ENCODE assay signal across 30 mouse cellular contexts in genomic region chr10:120489611-120490010, GRCm38 (mm10). TPM values are rescaled to one million over a fixed set of nuclear protein-coding genes. Genes with fewer than 3 reads are reported as not detected.
DNase-seq lines count a peak whose midpoint lies in the region; ATAC-seq and TF ChIP-seq lines count a peak whose summit lies in the region.
"Had no signal": no experiment of that assay in that cellular context is flagged by ENCODE, and none has a peak within 500 bp of the region (broad histone marks: within the 10 kb centered on the region; RNA-seq: fewer than 3 reads in every experiment).

No protein-coding gene starts in this region.

- no peak overlapping the region for H3K27ac ChIP-seq in intestine, embryonic 14.5 days (ENCODE audit: low read depth)
- no peak overlapping the region for H3K27ac ChIP-seq in intestine, embryonic 16.5 days (ENCODE audit: low read length)
- H3K27ac ChIP-seq in limb, embryonic 10.5 days: peak overlapping the region; percentile 44; the same call in 1 of the 2 replicates
- no peak overlapping the region for H3K27ac ChIP-seq in limb, embryonic 14.5 days (replicated peaks; ENCODE audit: low read depth, low read length)
- H3K27ac ChIP-seq: embryonic facial prominence, embryonic 13.5 days; embryonic facial prominence, embryonic 15.5 days; forebrain, embryonic 10.5 days; forebrain, embryonic 12.5 days had no signal

- peaks cover 11% of the 10 kb centered on the region; the same call in 1 of the 2 replicates for H3K9me3 ChIP-seq in intestine, embryonic 14.5 days (ENCODE audit: control insufficient read depth, low read length)
- peaks cover 9% of the 10 kb centered on the region for H3K9me3 ChIP-seq in intestine, embryonic 16.5 days (ENCODE audit: control insufficient read depth, low read length)
- no peaks in the 10 kb centered on the region for H3K9me3 ChIP-seq in limb, embryonic 10.5 days (replicated peaks)
- H3K9me3 ChIP-seq in limb, embryonic 14.5 days (ENCODE audit: control insufficient read depth, low read length): 0 out of 2 replicates have a peak, but pooled peaks cover 4% of the 10 kb centered on the region

- ATAC-seq in intestine, embryonic 14.5 days (replicated peaks; ENCODE audit: low FRiP score, low TSS enrichment, low read depth): no peak
- ATAC-seq in intestine, embryonic 16.5 days: no peak
- no peak for ATAC-seq in limb, embryonic 14.5 days (ENCODE audit: low FRiP score, low read depth)
- ATAC-seq: activated CD4-positive, CD25-positive, alpha-beta regulatory T cell, adult 4 months; CD4-positive, CD25-positive, alpha-beta regulatory T cell, adult 4 months; forebrain, embryonic 14.5 days; forebrain, embryonic 16.5 days; Patski had no signal

- no peak overlapping the region for H3K4me3 ChIP-seq in intestine, embryonic 14.5 days (ENCODE audit: low read depth, low read length)
- H3K4me3 ChIP-seq in intestine, embryonic 16.5 days (ENCODE audit: low read length): no peak overlapping the region
- no peak overlapping the region for H3K4me3 ChIP-seq in limb, embryonic 10.5 days
- H3K4me3 ChIP-seq in limb, embryonic 14.5 days (replicated peaks; ENCODE audit: low read length): no peak overlapping the region
- H3K4me3 ChIP-seq: embryonic facial prominence, embryonic 13.5 days; embryonic facial prominence, embryonic 15.5 days; erythroblast, embryonic 14.5 days; forebrain, embryonic 10.5 days; forebrain, embryonic 12.5 days had no signal

- no peaks in the 10 kb centered on the region for H3K36me3 ChIP-seq in intestine, embryonic 14.5 days (ENCODE audit: control insufficient read depth, insufficient read depth, low read length)
- no peaks in the 10 kb centered on the region for H3K36me3 ChIP-seq in intestine, embryonic 16.5 days (ENCODE audit: control insufficient read depth, insufficient read depth, low read length)
- H3K36me3 ChIP-seq in limb, embryonic 10.5 days: no peaks in the 10 kb centered on the region
- H3K36me3 ChIP-seq in limb, embryonic 14.5 days (ENCODE audit: control insufficient read depth, insufficient read depth, low read length): no peaks in the 10 kb centered on the region
- H3K36me3 ChIP-seq: embryonic facial prominence, embryonic 13.5 days; embryonic facial prominence, embryonic 15.5 days; forebrain, embryonic 10.5 days; forebrain, embryonic 12.5 days; G1E had no signal

- no peak for TF ChIP-seq POLR2A in limb, embryonic 14.5 days (IDR thresholded peaks at IDR 0.05; ENCODE audit: borderline replicate concordance, extremely low read depth, insufficient read depth, insufficient read length)

- 91% methylated on average over 3 of the region's 3 CpGs for WGBS in intestine, embryonic 14.5 days
- 85% methylated on average over 3 of the region's 3 CpGs for WGBS in intestine, embryonic 16.5 days
- WGBS in limb, embryonic 10.5 days: 70% methylated on average over 3 of the region's 3 CpGs
- WGBS in limb, embryonic 14.5 days: 24% methylated on average over 3 of the region's 3 CpGs

- no peaks in the 10 kb centered on the region for H3K27me3 ChIP-seq in intestine, embryonic 14.5 days (replicated peaks; ENCODE audit: control insufficient read depth, insufficient read depth, low read length)
- no peaks in the 10 kb centered on the region for H3K27me3 ChIP-seq in intestine, embryonic 16.5 days (replicated peaks; ENCODE audit: control insufficient read depth, insufficient read depth, low read length)
- H3K27me3 ChIP-seq in limb, embryonic 10.5 days (ENCODE audit: low read depth, poor library complexity, severe bottlenecking): no peaks in the 10 kb centered on the region
- H3K27me3 ChIP-seq in limb, embryonic 14.5 days (ENCODE audit: control insufficient read depth, insufficient read depth, low read length): no peaks in the 10 kb centered on the region
- H3K27me3 ChIP-seq: CH12.LX; embryonic facial prominence, embryonic 13.5 days; embryonic facial prominence, embryonic 15.5 days; forebrain, embryonic 12.5 days; Patski had no signal

- no peak overlapping the region for H3K4me2 ChIP-seq in intestine, embryonic 14.5 days (ENCODE audit: low read length)
- H3K4me2 ChIP-seq in intestine, embryonic 16.5 days (ENCODE audit: low read depth, low read length): no peak overlapping the region
- no peak overlapping the region for H3K4me2 ChIP-seq in limb, embryonic 14.5 days (replicated peaks; ENCODE audit: low read depth, low read length, severe bottlenecking)
- H3K4me2 ChIP-seq: embryonic facial prominence, embryonic 13.5 days; embryonic facial prominence, embryonic 15.5 days; forebrain, embryonic 12.5 days had no signal

- no peak overlapping the region for H3K9ac ChIP-seq in intestine, embryonic 14.5 days (ENCODE audit: low read length)
- H3K9ac ChIP-seq in intestine, embryonic 16.5 days (ENCODE audit: low read depth, low read length): no peak overlapping the region
- no peak overlapping the region for H3K9ac ChIP-seq in limb, embryonic 14.5 days (ENCODE audit: low read depth, low read length, severe bottlenecking)
- H3K9ac ChIP-seq: embryonic facial prominence, embryonic 13.5 days; embryonic facial prominence, embryonic 15.5 days; forebrain, embryonic 12.5 days had no signal

- H3K4me1 ChIP-seq in intestine, embryonic 14.5 days (replicated peaks; ENCODE audit: control insufficient read depth, insufficient read depth, low read length): no peaks in the 10 kb centered on the region
- no peaks in the 10 kb centered on the region for H3K4me1 ChIP-seq in intestine, embryonic 16.5 days (ENCODE audit: control insufficient read depth, insufficient read depth, low read length)
- H3K4me1 ChIP-seq in limb, embryonic 10.5 days: peaks cover 17% of the 10 kb centered on the region
- H3K4me1 ChIP-seq in limb, embryonic 14.5 days (ENCODE audit: control insufficient read depth, insufficient read depth, low read length): peaks cover 3% of the 10 kb centered on the region; the same call in 1 of the 2 replicates
- H3K4me1 ChIP-seq: embryonic facial prominence, embryonic 15.5 days; forebrain, embryonic 10.5 days; forebrain, embryonic 12.5 days had no signal

- peak; percentile 18 for DNase-seq in embryo, embryonic 10 days (ENCODE audit: low spot score)
- DNase-seq in embryo, embryonic 10.5 days (ENCODE audit: low spot score): no peak
- peak; percentile 44 for DNase-seq in intestine, embryonic 14.5 days (ENCODE audit: low spot score)
- DNase-seq in limb, embryonic 10.5 days (ENCODE audit: low spot score): no peak
- DNase-seq in limb, embryonic 14.5 days (ENCODE audit: low spot score): peak; percentile 27
- no peak for DNase-seq in kidney, adult 11 months
- no peak for DNase-seq in adrenal gland, postnatal 25 days
- DNase-seq: adrenal gland, adult 8-10 months; adrenal gland, postnatal 14 days; B cell, adult 2 months; cerebellum, adult 11 months; cerebellum, adult 18-20 months; cerebellum, adult 8-10 months; cerebellum, adult 9-11 months; cerebellum, postnatal 14 days; cerebellum, postnatal 36 days had no signal

RNA-seq across cellular contexts. Expression of gene Hmga2, which starts 13.3 kb away (rescaled TPM):
- 61.0 and 68.0 TPM in 2 replicates for polyA plus RNA-seq in intestine, embryonic 14.5 days (2014; fragmentation: Nextera tagmentation; extraction: Ambion mirVana)
- 18.6 and 21.1 TPM in 2 replicates for polyA plus RNA-seq in intestine, embryonic 16.5 days (2015; fragmentation: Nextera tagmentation; extraction: Ambion mirVana)
- 129 and 160 TPM in 2 replicates for polyA plus RNA-seq in limb, embryonic 10.5 days (2016; fragmentation: Nextera tagmentation; extraction: Ambion mirVana)
- 75.5 and 90.3 TPM in 2 replicates for polyA plus RNA-seq in limb, embryonic 14.5 days (2012; rRNA removed)
- polyA plus RNA-seq in limb, embryonic 14.5 days (2014; fragmentation: Nextera tagmentation; extraction: Ambion mirVana): 32.0 and 38.9 TPM in 2 replicates
- 5.7 and 9.4 TPM in 2 replicates for total RNA-seq in adrenal gland, postnatal 25 days (2021)
- total RNA-seq: CH12.LX had no signal
- polyA plus RNA-seq: frontal cortex, adult 2 months; G1E had no signal

Comparison
In these comparisons a context has a peak if more than half of its experiments do, and no peak if none do; other contexts are left out.
1. DNase-seq: peak in embryo, embryonic 10 days (single experiment), intestine, embryonic 14.5 days (single experiment) and limb, embryonic 14.5 days (single experiment); none in embryo, embryonic 10.5 days (single experiment), limb, embryonic 10.5 days (single experiment), kidney, adult 11 months (single experiment) and adrenal gland, postnatal 25 days (single experiment).